Mouse (Mus musculus) gastrocnemius, adult 2 months (tissue): ENCODE results near the gene Vav2. TPM values are rescaled to one million over a fixed set of nuclear protein-coding genes. Genes with fewer than 3 reads are reported as not detected.
A peak's percentile ranks its signal among the peaks of the same experiment; 100 is the strongest.

Experiments used
- DNase-seq: peaks from one replicate; pipeline ENCODE4 v3.0.0; 2022
- H3K27ac ChIP-seq: fragments of 200-600 bp; 2 replicates; pipeline ENCODE4 v1.8.1; 2022; ENCODE audit warnings: mild to moderate bottlenecking
- H3K4me3 ChIP-seq: fragments of 200-600 bp; 2 replicates; pipeline ENCODE4 v1.8.1; 2022; ENCODE audit warnings: mild to moderate bottlenecking, moderate library complexity
- CTCF ChIP-seq: fragments of 200-600 bp; IDR thresholded peaks from 2 replicates; pipeline ENCODE4 v1.8.1; 2022; ENCODE audit warnings: antibody characterized with exemption, mild to moderate bottlenecking, moderate library complexity
- intact Hi-C: fragments of 180-260 bp; cut with DNase I; formaldehyde crosslinking; loops from one replicate; pipeline ENCODE4 v1.15.1; 2025
- total RNA-seq, 2 experiments: library from RNA; stranded (reverse); gene quantifications; 2 replicates each; pipeline ENCODE4 v1.2.3; 2021

Vav2 gene
- total RNA-seq, 2 experiments from 2014 or later = 2.0 to 4.3 TPM

DNA sequence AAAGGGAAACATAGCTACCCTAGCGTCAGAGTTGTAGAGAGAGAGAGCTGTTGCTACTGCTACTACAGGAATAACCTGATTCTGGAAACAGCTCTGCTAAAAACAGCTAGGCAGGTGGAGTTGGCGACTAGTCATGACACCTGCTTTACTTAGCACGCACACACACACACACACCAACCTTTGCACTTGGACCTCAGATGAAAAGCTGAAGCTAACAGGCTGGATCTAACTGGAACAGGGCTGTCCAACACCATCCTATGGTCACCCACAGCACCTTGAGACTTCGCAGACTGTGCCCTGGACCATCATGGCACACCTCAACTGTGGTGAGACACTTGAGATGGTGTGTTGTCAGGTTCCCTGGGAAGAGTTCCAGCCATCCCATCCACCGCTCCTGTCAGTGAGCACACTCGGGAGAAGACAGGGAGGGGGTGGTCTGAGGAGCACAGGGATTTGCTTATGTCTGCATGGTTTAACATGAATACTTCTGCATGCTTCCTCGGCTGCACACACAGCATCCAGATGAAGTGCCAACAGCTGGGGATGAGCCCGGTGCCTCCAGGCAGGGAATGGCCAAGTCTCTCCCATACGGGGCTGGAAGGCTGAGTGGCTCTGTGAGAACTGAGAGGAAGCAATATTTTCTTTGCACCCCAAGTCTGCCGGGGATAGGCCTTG lies 32.5 kb downstream of the Vav2 start:
- DNase-seq = no peak
- Histone ChIP-seq H3K27ac (no peak overlapping the region), H3K4me3 (no peak overlapping the region)
- intact Hi-C loops = no loop called here
- no peak for TF ChIP-seq CTCF

- Histone ChIP-seq H3K27ac (no peak overlapping the region), H3K4me3 (no peak overlapping the region)
- TF ChIP-seq CTCF = no peak
- peak; percentile 61 for DNase-seq
- intact Hi-C loops = no loop called here
Observed at GRCm38 (mm10) chr2:27392278-27392677, 34.6 kb downstream of the Vav2 start.

GRCm38 (mm10) chr2:27390775-27391174 lies 36.1 kb downstream of the Vav2 start:
- H3K27ac ChIP-seq = no peak overlapping the region
- DNase-seq = no peak
- TF ChIP-seq CTCF = no peak
- intact Hi-C loops = no loop called here
- no peak overlapping the region for H3K4me3 ChIP-seq

DNA sequence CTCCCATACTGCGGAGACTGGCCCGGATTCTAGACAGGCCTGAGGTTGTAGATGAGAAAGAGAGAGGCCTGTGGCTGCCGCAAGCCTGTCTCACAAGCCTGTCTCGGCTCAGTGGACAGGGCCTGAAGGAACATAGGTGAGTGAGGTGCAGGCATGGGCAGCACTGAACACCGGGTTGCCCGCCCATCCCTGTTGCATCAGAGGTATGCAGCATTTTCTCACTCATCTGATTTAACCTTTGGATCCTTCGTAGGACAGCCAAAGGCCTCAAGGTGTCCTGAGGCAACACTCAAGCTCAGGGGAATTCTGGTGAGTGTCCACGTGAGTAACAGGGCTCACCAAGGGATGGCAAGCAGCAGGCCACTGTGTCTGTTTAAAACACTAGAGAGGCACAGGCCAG lies 36.5 kb downstream of the Vav2 start:
- DNase-seq = no peak
- intact Hi-C loops = no loop called here
- no peak overlapping the region for H3K4me3 ChIP-seq
- H3K27ac ChIP-seq = no peak overlapping the region
- TF ChIP-seq CTCF = no peak

GRCm38 (mm10) chr2:27389272-27390162 lies 37.3 kb downstream of the Vav2 start:
- intact Hi-C loops = no loop called here
- H3K27ac ChIP-seq = no peak overlapping the region
- DNase-seq = no peak

DNA sequence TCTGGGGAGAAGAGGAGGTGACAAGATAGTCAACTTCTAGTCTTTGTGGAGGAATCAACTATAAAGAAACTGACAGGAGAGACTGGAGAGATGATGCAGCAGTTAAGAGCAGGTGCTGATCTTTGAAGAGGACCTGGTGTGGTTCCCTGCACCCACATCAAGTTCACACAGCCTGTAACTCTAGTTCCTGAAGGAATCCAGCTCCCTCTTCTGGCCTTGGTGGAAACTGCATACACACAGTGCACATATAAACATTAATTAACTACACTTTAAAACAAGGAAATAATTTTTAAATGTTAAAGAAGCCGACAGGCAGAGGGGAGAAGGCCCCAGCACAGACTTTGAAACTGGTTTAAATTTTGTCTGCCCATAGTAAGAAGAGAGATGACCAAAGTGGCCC lies 39.6 kb downstream of the Vav2 start:
- no peak overlapping the region for H3K27ac ChIP-seq
- peak; percentile 18; the same call in 1 of the 2 replicates for TF ChIP-seq CTCF
- no peak overlapping the region for H3K4me3 ChIP-seq
- intact Hi-C loops = no loop called here
- DNase-seq = no peak

More at GRCm38 (mm10) chr2:27389272-27390162, 37.3 kb downstream of the Vav2 start:
- no peak overlapping the region for H3K4me3 ChIP-seq
- no peak for TF ChIP-seq CTCF

GRCm38 (mm10) chr2:27381698-27382097 lies 45.1 kb downstream of the Vav2 start:
- no peak for DNase-seq
- Histone ChIP-seq H3K4me3 (no peak overlapping the region), H3K27ac (peak overlapping the region; percentile 31; the same call in 1 of the 2 replicates)
- intact Hi-C loops = no loop called here
- TF ChIP-seq CTCF = no peak

GRCm38 (mm10) chr2:27381254-27381653 lies 45.6 kb downstream of the Vav2 start:
- Histone ChIP-seq H3K4me3 (no peak overlapping the region), H3K27ac (peak overlapping the region; percentile 31; the same call in 1 of the 2 replicates)
- DNase-seq = no peak
- intact Hi-C loops = no loop called here
- TF ChIP-seq CTCF = no peak

- Histone ChIP-seq H3K4me3 (no peak overlapping the region), H3K27ac (no peak overlapping the region)
- no peak for TF ChIP-seq CTCF
- intact Hi-C loops = no loop called here
- no peak for DNase-seq
Observed at GRCm38 (mm10) chr2:27377876-27378275, 49.0 kb downstream of the Vav2 start.

DNA sequence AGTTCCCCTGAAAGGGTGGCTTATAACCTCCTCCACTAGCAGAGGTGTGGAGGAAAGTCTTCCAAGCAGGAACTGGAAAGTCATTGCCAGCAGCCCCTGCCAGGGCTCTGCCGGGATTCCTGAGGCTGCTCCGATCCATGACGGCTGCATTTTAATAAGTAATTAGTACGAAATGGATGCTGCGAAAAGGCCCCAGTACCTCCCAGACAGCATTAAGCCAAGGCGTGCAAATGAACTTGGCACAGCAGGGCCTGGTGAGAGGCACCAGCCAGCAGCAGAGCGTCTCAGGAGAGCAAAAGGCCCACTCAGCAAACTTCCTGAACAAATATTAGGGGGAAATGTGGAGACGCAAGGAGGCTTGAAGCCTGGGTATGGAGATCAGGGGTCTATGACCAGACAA lies 49.7 kb downstream of the Vav2 start:
- DNase-seq = no peak
- TF ChIP-seq CTCF = no peak
- no peak overlapping the region for H3K27ac ChIP-seq

GRCm38 (mm10) chr2:27375141-27375540 lies 51.7 kb downstream of the Vav2 start:
- H3K4me3 ChIP-seq = no peak overlapping the region
- DNase-seq = no peak
- intact Hi-C loops = no loop called here
- TF ChIP-seq CTCF = no peak
- H3K27ac ChIP-seq = no peak overlapping the region

More for the DNA sequence above, 49.7 kb downstream of the Vav2 start:
- no peak overlapping the region for H3K4me3 ChIP-seq
- intact Hi-C loops = no loop called here

DNA sequence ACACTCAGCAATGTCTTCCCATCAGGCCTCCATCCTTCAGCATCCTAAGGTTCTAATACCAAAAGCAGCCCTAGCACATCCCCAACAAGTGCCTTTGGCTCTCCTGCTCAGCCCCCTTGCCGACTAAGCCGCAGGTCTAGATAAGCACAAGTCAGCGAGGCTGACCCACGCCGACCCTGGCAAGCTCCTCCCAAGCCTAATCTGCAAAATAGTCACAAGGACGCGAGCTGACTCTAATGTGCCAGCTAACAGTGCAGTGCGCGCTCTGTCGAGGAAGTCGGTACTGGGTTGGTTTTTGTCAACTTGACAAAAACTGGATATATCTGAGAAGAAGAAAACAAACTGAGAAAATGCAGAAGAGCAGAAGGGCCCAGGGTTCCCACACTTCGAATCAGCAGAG lies 53.5 kb downstream of the Vav2 start:
- TF ChIP-seq CTCF = no peak
- intact Hi-C loops = no loop called here
- Histone ChIP-seq H3K4me3 (no peak overlapping the region), H3K27ac (no peak overlapping the region)
- DNase-seq = no peak

GRCm38 (mm10) chr2:27371450-27371849 lies 55.4 kb downstream of the Vav2 start:
- DNase-seq = no peak
- no peak for TF ChIP-seq CTCF
- H3K4me3 ChIP-seq = no peak overlapping the region
- intact Hi-C loops = no loop called here
- no peak overlapping the region for H3K27ac ChIP-seq

GRCm38 (mm10) chr2:27368980-27369379 lies 57.9 kb downstream of the Vav2 start:
- TF ChIP-seq CTCF = no peak
- no peak for DNase-seq

More at GRCm38 (mm10) chr2:27368980-27369379, 57.9 kb downstream of the Vav2 start:
- intact Hi-C loops = loop anchor here (5.0 kb wide), 1 partner anchor 37 kb away; no protein-coding TSS in a partner anchor
- Histone ChIP-seq H3K27ac (no peak overlapping the region), H3K4me3 (no peak overlapping the region)
